In the genomic region with DNA sequence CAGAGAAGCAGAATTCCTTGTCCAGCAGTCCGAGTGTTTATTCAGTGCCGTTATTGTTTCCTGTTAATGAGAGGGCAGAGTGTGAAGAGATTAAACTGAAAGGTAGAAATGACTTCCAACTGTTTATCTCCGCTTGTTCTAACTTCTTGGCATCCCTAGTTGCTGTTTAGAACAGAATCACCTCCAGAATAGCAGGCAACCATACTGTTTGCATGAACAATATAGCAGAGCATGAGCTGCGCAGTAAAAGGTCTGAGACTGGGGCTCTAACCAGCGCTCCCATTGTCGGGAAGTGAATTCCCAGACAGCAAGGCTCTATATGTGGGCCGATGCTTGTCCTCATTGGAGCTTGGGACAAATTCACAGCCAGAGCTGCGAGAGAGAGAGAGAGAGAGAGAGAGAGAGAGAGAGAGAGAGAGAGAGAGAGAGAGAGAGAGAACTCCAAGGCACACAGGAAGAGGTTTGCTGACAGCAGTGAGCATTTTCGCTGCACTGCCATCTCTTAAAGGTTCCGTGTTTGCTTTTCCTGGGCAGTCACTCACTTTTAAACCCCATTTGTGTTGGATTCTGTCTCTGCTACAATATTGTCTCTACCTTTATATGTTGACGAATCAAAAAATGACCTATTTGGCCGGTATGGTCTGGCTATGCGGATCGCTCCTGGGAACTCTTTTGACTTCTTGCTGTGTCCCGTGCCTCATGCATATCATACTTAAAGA, we compare ENCODE assay signal across 8 mouse cellular contexts. TPM values are rescaled to one million over a fixed set of nuclear protein-coding genes. Genes with fewer than 3 reads are reported as not detected.
DNase-seq lines count a peak whose midpoint lies in the region; ATAC-seq and TF ChIP-seq lines count a peak whose summit lies in the region.

No protein-coding gene starts in this region.

- H3K27me3 ChIP-seq in liver, adult 2 months (ENCODE audit: control insufficient read depth, insufficient read depth, low read length) = peaks cover 4% of the 10 kb centered on the region; the same call in 1 of the 2 replicates
- H3K27me3 ChIP-seq in intestine, embryonic 14.5 days (replicated peaks; ENCODE audit: control insufficient read depth, insufficient read depth, low read length) = no peaks in the 10 kb centered on the region; the same call in 1 of the 2 replicates

- TF ChIP-seq CTCF in liver, adult 2 months (IDR thresholded peaks at IDR 0.05; ENCODE audit: low read depth, low read length) = no peak
- no peak for TF ChIP-seq CTCF in olfactory bulb, adult 2 months (IDR thresholded peaks at IDR 0.05; ENCODE audit: insufficient read depth, low read depth, low read length)

- no peaks in the 10 kb centered on the region for H3K36me3 ChIP-seq in liver, adult 2 months (ENCODE audit: control insufficient read depth, insufficient read depth, low read length)
- no peaks in the 10 kb centered on the region for H3K36me3 ChIP-seq in intestine, embryonic 14.5 days (ENCODE audit: control insufficient read depth, insufficient read depth, low read length)

- WGBS in liver, adult 2 months = 56% methylated on average over 15 of the region's 15 CpGs
- WGBS in intestine, embryonic 14.5 days = 48% methylated on average over 15 of the region's 15 CpGs
- 50% methylated on average over 15 of the region's 15 CpGs for WGBS in olfactory bulb, adult 2 months

- H3K9ac ChIP-seq in liver, adult 2 months (ENCODE audit: low read depth, low read length) = peak overlapping the region; percentile 52
- H3K9ac ChIP-seq in intestine, embryonic 14.5 days (ENCODE audit: low read length) = no peak overlapping the region

- DNase-seq in liver, adult 2 months (ENCODE audit: extremely low read depth, low read depth, low spot score) = no peak
- DNase-seq in liver = no peak
- no peak for DNase-seq in intestine, embryonic 14.5 days (ENCODE audit: low spot score)
- DNase-seq in yolk sac, embryonic 10.5 days (ENCODE audit: low spot score) = no peak
- no peak for DNase-seq in urinary bladder, postnatal 14 days (ENCODE audit: low spot score)
- no peak for DNase-seq in kidney, adult 11 months

- H3K79me2 ChIP-seq in liver, adult 2 months (ENCODE audit: control insufficient read depth, insufficient read depth, low read length) = no peaks in the 10 kb centered on the region

- no peaks in the 10 kb centered on the region for H3K9me3 ChIP-seq in intestine, embryonic 14.5 days (ENCODE audit: control insufficient read depth, low read length)

- peaks cover 5% of the 10 kb centered on the region; the same call in 1 of the 2 replicates for H3K4me1 ChIP-seq in liver, adult 2 months (ENCODE audit: control insufficient read depth, insufficient read depth, low read length)
- peaks cover 9% of the 10 kb centered on the region for H3K4me1 ChIP-seq in brown adipose tissue, adult 24 weeks (ENCODE audit: control insufficient read depth, insufficient read depth, insufficient read length, low read length)
- no peaks in the 10 kb centered on the region; the same call in 1 of the 2 replicates for H3K4me1 ChIP-seq in intestine, embryonic 14.5 days (replicated peaks; ENCODE audit: control insufficient read depth, insufficient read depth, low read length)
- H3K4me1 ChIP-seq in olfactory bulb, adult 2 months (ENCODE audit: control insufficient read depth, insufficient read depth, low read length) = no peaks in the 10 kb centered on the region

- peak overlapping the region; percentile 16 for H3K4me2 ChIP-seq in intestine, embryonic 14.5 days (ENCODE audit: low read length)

- H3K27ac ChIP-seq in liver, adult 2 months (replicated peaks; ENCODE audit: insufficient read depth, low read depth, low read length) = peak overlapping the region; percentile 46
- H3K27ac ChIP-seq in brown adipose tissue, adult 24 weeks (replicated peaks; ENCODE audit: low read depth, low read length) = peak overlapping the region; percentile 76
- H3K27ac ChIP-seq in intestine, embryonic 14.5 days (ENCODE audit: low read depth) = no peak overlapping the region
- H3K27ac ChIP-seq in olfactory bulb, adult 2 months (ENCODE audit: insufficient read depth, low read depth, low read length) = no peak overlapping the region; the same call in 1 of the 2 replicates

- no peak for TF ChIP-seq POLR2A in liver, adult 2 months (IDR thresholded peaks at IDR 0.05; ENCODE audit: extremely low read depth, insufficient read depth, low read length)
- TF ChIP-seq POLR2A in olfactory bulb, adult 2 months (IDR thresholded peaks at IDR 0.05; ENCODE audit: insufficient read depth, low read depth, low read length) = no peak

- H3K4me3 ChIP-seq in liver, adult 2 months (ENCODE audit: insufficient read depth, low read depth, low read length) = peak overlapping the region; percentile 60
- peak overlapping the region; percentile 67 for H3K4me3 ChIP-seq in brown adipose tissue, adult 24 weeks (ENCODE audit: insufficient read depth, low read depth, low read length)
- H3K4me3 ChIP-seq in intestine, embryonic 14.5 days (ENCODE audit: low read depth, low read length) = no peak overlapping the region
- H3K4me3 ChIP-seq in olfactory bulb, adult 2 months (ENCODE audit: insufficient read depth, low read depth, low read length) = peak overlapping the region; percentile 15; the same call in 1 of the 2 replicates

- ATAC-seq in intestine, embryonic 14.5 days (replicated peaks; ENCODE audit: low FRiP score, low TSS enrichment, low read depth) = no peak

RNA-seq across cellular contexts. Expression of a gene that starts 3.5 kb away (rescaled TPM):
- 2.1 and 2.7 TPM in 2 replicates for total RNA-seq in liver, adult 2 months (2014; rRNA removed)
- polyA plus RNA-seq in liver, adult 2 months (2012; rRNA removed) = 0.31 and 0.53 TPM in 2 replicates
- 3.0 and 4.7 TPM in 2 replicates for polyA plus RNA-seq in brown adipose tissue, adult 24 weeks (2012; ENCODE audit: insufficient read depth, insufficient read length, missing spikeins)
- 0.09 and 0.27 TPM in 2 replicates for polyA plus RNA-seq in intestine, embryonic 14.5 days (2014; fragmentation: Nextera tagmentation; extraction: Ambion mirVana)
- polyA plus RNA-seq in olfactory bulb, adult 2 months (2012; ENCODE audit: insufficient read depth, insufficient read length, low replicate concordance, missing spikeins) = not detected in 2 replicates

RNA-seq across cellular contexts. Expression of a gene that starts 32.9 kb away (rescaled TPM):
- 11.6 and 18.3 TPM in 2 replicates for total RNA-seq in liver, adult 2 months (2014; rRNA removed)
- polyA plus RNA-seq in liver, adult 2 months (2012; rRNA removed) = 2.3 and 2.7 TPM in 2 replicates
- 6.1 and 8.6 TPM in 2 replicates for polyA plus RNA-seq in brown adipose tissue, adult 24 weeks (2012; ENCODE audit: insufficient read depth, insufficient read length, missing spikeins)
- polyA plus RNA-seq in intestine, embryonic 14.5 days (2014; fragmentation: Nextera tagmentation; extraction: Ambion mirVana) = 5.7 and 7.7 TPM in 2 replicates
- polyA plus RNA-seq in olfactory bulb, adult 2 months (2012; ENCODE audit: insufficient read depth, insufficient read length, low replicate concordance, missing spikeins) = not detected in 2 replicates

Comparison
In these comparisons a context has a peak if more than half of its experiments do, and no peak if none do; other contexts are left out.
1. H3K27ac ChIP-seq: peak in liver, adult 2 months (single experiment) and brown adipose tissue, adult 24 weeks (single experiment); none in intestine, embryonic 14.5 days (single experiment) and olfactory bulb, adult 2 months (single experiment).